Mouse (Mus musculus): ENCODE measurements around the gene Golgb1. TPM values are rescaled to one million over a fixed set of nuclear protein-coding genes. Genes with fewer than 3 reads are reported as not detected.

The Golgb1 gene
- polyA plus RNA-seq, 1 experiment: 56.0 TPM

- no peak overlapping the region for H3K4me3 ChIP-seq (ENCODE audit: insufficient read depth, low read length)
- H3K4me1 ChIP-seq (ENCODE audit: control insufficient read depth, insufficient read depth, low read length): peaks cover 4% of the 10 kb centered on the region
Observed at GRCm38 (mm10) chr16:36877316-36877715, 2.4 kb downstream of the Golgb1 start.

GRCm38 (mm10) chr16:36882737-36883343 lies 7.9 kb downstream of the Golgb1 start:
- TF ChIP-seq CTCF (IDR thresholded peaks at IDR 0.05; ENCODE audit: extremely low read depth, insufficient read depth, low read length) (no peak), POLR2A (IDR thresholded peaks at IDR 0.05; ENCODE audit: extremely low read depth, insufficient read depth, low read length) (no peak)
- H3K27ac ChIP-seq (ENCODE audit: insufficient read depth, low read length): no peak overlapping the region
- H3K4me1 ChIP-seq (ENCODE audit: control insufficient read depth, insufficient read depth, low read length): peaks cover 2% of the 10 kb centered on the region; the same call in 1 of the 2 replicates
- no peak overlapping the region for H3K4me3 ChIP-seq (ENCODE audit: insufficient read depth, low read length)

More at GRCm38 (mm10) chr16:36877316-36877715, 2.4 kb downstream of the Golgb1 start:
- H3K27ac ChIP-seq (ENCODE audit: insufficient read depth, low read length): no peak overlapping the region
- TF ChIP-seq POLR2A (IDR thresholded peaks at IDR 0.05; ENCODE audit: extremely low read depth, insufficient read depth, low read length) (no peak), CTCF (IDR thresholded peaks at IDR 0.05; ENCODE audit: extremely low read depth, insufficient read depth, low read length) (no peak)

GRCm38 (mm10) chr16:36884881-36885280 lies 9.9 kb downstream of the Golgb1 start:
- H3K4me1 ChIP-seq (ENCODE audit: control insufficient read depth, insufficient read depth, low read length): no peaks in the 10 kb centered on the region
- no peak for TF ChIP-seq POLR2A (IDR thresholded peaks at IDR 0.05; ENCODE audit: extremely low read depth, insufficient read depth, low read length)
- TF ChIP-seq CTCF (IDR thresholded peaks at IDR 0.05; ENCODE audit: extremely low read depth, insufficient read depth, low read length): 0 out of 2 replicates have a peak, but pooled peaks have one; percentile 22
- H3K27ac ChIP-seq (ENCODE audit: insufficient read depth, low read length): no peak overlapping the region
- no peak overlapping the region for H3K4me3 ChIP-seq (ENCODE audit: insufficient read depth, low read length)

- no peaks in the 10 kb centered on the region for H3K4me1 ChIP-seq (ENCODE audit: control insufficient read depth, insufficient read depth, low read length)
- no peak overlapping the region for H3K4me3 ChIP-seq (ENCODE audit: insufficient read depth, low read length)
- TF ChIP-seq POLR2A (IDR thresholded peaks at IDR 0.05; ENCODE audit: extremely low read depth, insufficient read depth, low read length) (no peak), CTCF (IDR thresholded peaks at IDR 0.05; ENCODE audit: extremely low read depth, insufficient read depth, low read length) (no peak)
- no peak overlapping the region for H3K27ac ChIP-seq (ENCODE audit: insufficient read depth, low read length)
Observed at GRCm38 (mm10) chr16:36885912-36886311, 11.0 kb downstream of the Golgb1 start.

GRCm38 (mm10) chr16:36887546-36887945 lies 12.6 kb downstream of the Golgb1 start:
- Histone ChIP-seq H3K4me1 (ENCODE audit: control insufficient read depth, insufficient read depth, low read length) (no peaks in the 10 kb centered on the region), H3K27ac (ENCODE audit: insufficient read depth, low read length) (no peak overlapping the region), H3K4me3 (ENCODE audit: insufficient read depth, low read length) (no peak overlapping the region)
- TF ChIP-seq POLR2A (IDR thresholded peaks at IDR 0.05; ENCODE audit: extremely low read depth, insufficient read depth, low read length): no peak
- TF ChIP-seq CTCF (IDR thresholded peaks at IDR 0.05; ENCODE audit: extremely low read depth, insufficient read depth, low read length): no peak

- Histone ChIP-seq H3K4me1 (ENCODE audit: control insufficient read depth, insufficient read depth, low read length) (no peaks in the 10 kb centered on the region), H3K4me3 (ENCODE audit: insufficient read depth, low read length) (no peak overlapping the region), H3K27ac (ENCODE audit: insufficient read depth, low read length) (no peak overlapping the region)
- no peak for TF ChIP-seq POLR2A (IDR thresholded peaks at IDR 0.05; ENCODE audit: extremely low read depth, insufficient read depth, low read length)
- no peak for TF ChIP-seq CTCF (IDR thresholded peaks at IDR 0.05; ENCODE audit: extremely low read depth, insufficient read depth, low read length)
Observed at GRCm38 (mm10) chr16:36890559-36890958, 15.6 kb downstream of the Golgb1 start.

- no peak for TF ChIP-seq POLR2A (IDR thresholded peaks at IDR 0.05; ENCODE audit: extremely low read depth, insufficient read depth, low read length)
- no peak for TF ChIP-seq CTCF (IDR thresholded peaks at IDR 0.05; ENCODE audit: extremely low read depth, insufficient read depth, low read length)
- Histone ChIP-seq H3K27ac (ENCODE audit: insufficient read depth, low read length) (no peak overlapping the region), H3K4me3 (ENCODE audit: insufficient read depth, low read length) (no peak overlapping the region), H3K4me1 (ENCODE audit: control insufficient read depth, insufficient read depth, low read length) (no peaks in the 10 kb centered on the region)
Observed at GRCm38 (mm10) chr16:36891415-36891814, 16.5 kb downstream of the Golgb1 start.

- TF ChIP-seq CTCF (IDR thresholded peaks at IDR 0.05; ENCODE audit: extremely low read depth, insufficient read depth, low read length): no peak
- no peak for TF ChIP-seq POLR2A (IDR thresholded peaks at IDR 0.05; ENCODE audit: extremely low read depth, insufficient read depth, low read length)
- H3K4me1 ChIP-seq (ENCODE audit: control insufficient read depth, insufficient read depth, low read length): no peaks in the 10 kb centered on the region
- H3K27ac ChIP-seq (ENCODE audit: insufficient read depth, low read length): no peak overlapping the region
- no peak overlapping the region for H3K4me3 ChIP-seq (ENCODE audit: insufficient read depth, low read length)
Observed at GRCm38 (mm10) chr16:36893317-36893716, 18.4 kb downstream of the Golgb1 start.

GRCm38 (mm10) chr16:36896712-36897111 lies 21.8 kb downstream of the Golgb1 start:
- H3K27ac ChIP-seq (ENCODE audit: insufficient read depth, low read length): no peak overlapping the region
- H3K4me3 ChIP-seq (ENCODE audit: insufficient read depth, low read length): no peak overlapping the region
- no peaks in the 10 kb centered on the region for H3K4me1 ChIP-seq (ENCODE audit: control insufficient read depth, insufficient read depth, low read length)
- TF ChIP-seq CTCF (IDR thresholded peaks at IDR 0.05; ENCODE audit: extremely low read depth, insufficient read depth, low read length) (no peak), POLR2A (IDR thresholded peaks at IDR 0.05; ENCODE audit: extremely low read depth, insufficient read depth, low read length) (no peak)

- TF ChIP-seq POLR2A (IDR thresholded peaks at IDR 0.05; ENCODE audit: extremely low read depth, insufficient read depth, low read length) (no peak), CTCF (IDR thresholded peaks at IDR 0.05; ENCODE audit: extremely low read depth, insufficient read depth, low read length) (no peak)
- no peaks in the 10 kb centered on the region for H3K4me1 ChIP-seq (ENCODE audit: control insufficient read depth, insufficient read depth, low read length)
- no peak overlapping the region for H3K4me3 ChIP-seq (ENCODE audit: insufficient read depth, low read length)
- H3K27ac ChIP-seq (ENCODE audit: insufficient read depth, low read length): no peak overlapping the region
Observed at GRCm38 (mm10) chr16:36903156-36903555, 28.2 kb downstream of the Golgb1 start.

All from cortical plate, adult 2 months (tissue).